Mouse (Mus musculus) megakaryocyte, adult 5-6 weeks (primary cell): ENCODE data around the gene Serpina1f. TPM values are rescaled to one million over a fixed set of nuclear protein-coding genes. Genes with fewer than 3 reads are reported as not detected.
"Not testable (repeated sequence)": the region's sequence is repeated elsewhere in the genome, so short reads cannot be mapped to it uniquely, and the experiment has no call there.

Experiments used
- ATAC-seq: 2 replicates; pipeline ENCODE4 v1.8.0; 2016; ENCODE audit warnings: mild to moderate bottlenecking, inconsistent platforms; ENCODE audit not compliant: poor library complexity, severe bottlenecking
- total RNA-seq, 2 experiments: library from RNA; stranded (forward) in 1 of 2; stranded (reverse) in 1 of 2; fragments of 153-499, 151-499 nt in 1 of 2; fragments of 221-1000, 200-1000 nt in 1 of 2; gene quantifications; 2 replicates each; pipeline versions ENCODE4 v1.2.3 to v1.2.4; 2015 to 2017

Serpina1f gene
- total RNA-seq, 2 experiments from 2014 or later: not detected

DNA sequence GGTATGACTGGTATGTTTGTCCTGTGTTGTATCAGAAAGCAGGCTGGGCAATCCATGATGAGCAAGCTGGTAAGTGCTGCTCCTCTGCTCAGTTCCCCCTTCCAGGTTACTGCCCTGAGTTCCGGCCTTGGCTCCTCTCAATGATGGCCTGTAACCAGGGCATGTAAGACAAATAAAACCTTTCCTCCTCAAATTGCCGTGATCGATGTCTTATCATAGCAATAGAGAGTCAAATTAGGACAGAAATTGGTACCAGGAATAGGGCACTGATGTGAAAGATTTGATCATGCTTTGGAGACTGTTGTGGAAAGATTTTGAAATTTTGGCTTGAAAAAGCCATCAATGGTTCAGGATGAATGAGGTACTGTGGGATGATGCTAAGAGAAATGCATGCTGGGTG, 30.0 kb downstream of the Serpina1f start:
- no peak for ATAC-seq

DNA sequence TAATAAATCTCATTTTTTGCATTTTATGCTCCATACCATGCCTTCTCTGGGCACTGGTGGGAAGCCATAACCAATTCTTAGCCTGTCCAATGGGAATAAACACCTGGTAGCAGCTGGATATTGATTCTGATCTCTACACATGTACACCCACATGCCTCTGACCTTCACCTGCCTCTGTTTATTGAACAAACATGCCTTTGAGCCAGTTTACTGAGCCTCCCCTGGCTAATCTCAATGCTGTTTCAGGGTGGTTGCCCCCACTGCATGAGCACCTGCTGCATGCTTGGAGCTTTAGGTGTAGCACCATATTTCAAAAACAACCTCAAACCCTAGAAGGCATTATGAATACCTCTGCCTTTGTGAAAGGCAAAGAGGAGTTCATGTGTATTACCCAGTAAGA, 33.3 kb downstream of the Serpina1f start:
- not testable (repeated sequence) for ATAC-seq

DNA sequence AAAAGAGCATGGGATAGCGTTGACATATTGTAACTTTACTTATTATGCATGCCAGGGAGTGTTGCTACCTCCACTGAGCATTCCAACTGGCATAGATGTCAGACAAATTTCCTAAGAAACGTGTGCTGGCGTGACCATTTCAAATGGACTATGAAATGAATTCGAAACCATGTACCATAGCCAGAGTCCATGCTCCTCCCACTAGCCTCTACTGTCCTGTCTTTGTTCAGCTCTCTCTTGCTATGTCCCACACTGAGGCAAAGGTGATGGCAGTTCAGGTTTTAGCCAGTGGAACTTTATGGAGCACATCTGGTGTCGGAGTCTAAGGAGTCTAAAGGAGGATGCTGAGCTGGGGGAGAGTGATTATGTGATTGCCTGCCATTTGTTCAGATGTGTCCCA, 35.3 kb downstream of the Serpina1f start:
- no peak for ATAC-seq

DNA sequence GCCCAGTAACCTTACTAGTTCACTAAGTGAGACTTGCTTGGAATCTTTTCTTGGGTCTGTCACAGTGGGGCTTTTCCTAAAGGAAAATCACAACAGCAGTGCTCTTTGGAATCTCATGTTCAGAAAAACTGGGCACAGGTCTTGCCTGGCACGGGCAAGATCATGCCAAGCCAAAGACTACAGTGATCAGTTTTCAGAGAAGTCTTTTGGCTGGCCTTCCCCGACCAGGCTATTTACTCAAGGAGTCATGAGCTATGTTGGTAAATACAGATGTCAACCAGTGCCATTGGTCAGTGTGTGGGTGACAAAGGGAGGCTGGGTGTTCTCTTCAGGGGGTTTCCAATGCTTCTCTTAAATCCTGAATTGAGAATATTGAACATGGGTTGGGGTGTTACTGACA, 36.2 kb downstream of the Serpina1f start:
- ATAC-seq: no peak

DNA sequence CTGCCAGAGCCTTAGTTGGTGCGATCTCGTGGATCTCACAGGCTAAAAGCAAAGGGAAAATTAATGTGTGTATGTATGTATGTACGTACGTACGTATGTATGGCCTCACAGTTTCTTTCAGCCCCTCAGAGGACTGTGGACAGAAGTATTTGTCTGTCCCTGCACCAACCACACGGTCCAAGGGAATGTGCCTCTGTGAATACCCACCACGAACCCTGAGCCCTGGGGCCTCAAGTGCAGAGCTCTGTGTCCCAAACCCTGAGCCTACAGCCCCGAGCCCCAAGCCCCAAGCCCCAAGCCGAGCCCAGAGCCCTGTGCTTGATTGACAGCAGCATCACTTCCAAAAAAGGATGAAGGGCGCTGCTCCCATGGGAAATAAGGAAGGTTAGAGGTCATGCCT, 37.3 kb downstream of the Serpina1f start:
- no peak for ATAC-seq

GRCm38 (mm10) chr12:103656848-103657626, 38.3 kb downstream of the Serpina1f start, which contains the start of gene Serpina6:
Gene Serpina6 (minus strand): TSS chr12:103657212.
- ATAC-seq: no peak

- ATAC-seq: no peak
These were observed 39.9 kb downstream of the Serpina1f start for GRCm38 (mm10) chr12:103655123-103656044.

GRCm38 (mm10) chr12:103653836-103654235, 41.5 kb downstream of the Serpina1f start:
- no peak for ATAC-seq

DNA sequence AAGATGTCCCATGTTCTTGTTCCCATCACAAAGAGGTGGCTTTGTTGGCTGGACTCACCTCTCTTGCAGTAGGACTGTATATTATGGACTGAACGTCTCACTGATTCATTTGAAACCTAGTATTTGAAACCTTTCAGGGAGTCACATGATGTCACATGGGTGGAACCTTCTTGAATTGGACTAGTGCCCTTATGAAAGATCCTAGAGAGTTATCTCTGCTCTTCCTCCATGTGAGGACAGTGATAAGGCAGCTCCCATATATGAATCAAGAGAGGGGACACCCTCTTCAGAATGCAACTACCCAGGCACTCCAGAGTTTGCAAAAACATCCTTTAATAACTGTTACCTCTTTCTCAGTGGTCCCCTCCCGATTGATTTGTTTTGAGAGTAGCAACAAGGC, 49.0 kb downstream of the Serpina1f start:
- ATAC-seq: no peak

DNA sequence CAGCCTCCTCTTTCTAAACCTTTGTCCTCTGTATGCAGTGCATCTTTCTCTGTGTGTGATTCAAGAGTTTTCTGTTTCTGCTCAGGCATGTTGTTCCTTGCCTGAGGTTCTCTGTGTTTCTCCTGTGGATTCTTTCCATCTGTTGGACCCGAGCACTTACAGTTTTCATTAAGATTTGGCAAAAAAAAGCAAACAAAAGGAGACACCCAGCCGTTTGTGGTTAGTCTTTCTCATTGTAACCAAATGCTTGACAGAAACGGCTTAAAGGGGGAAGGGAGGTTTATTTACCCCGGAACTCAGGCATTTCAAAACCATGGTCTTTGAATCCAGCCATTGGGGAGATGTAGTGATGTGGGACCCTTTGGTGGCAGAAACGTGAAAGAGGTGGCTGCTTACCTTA, 50.7 kb downstream of the Serpina1f start:
- ATAC-seq: no peak

DNA sequence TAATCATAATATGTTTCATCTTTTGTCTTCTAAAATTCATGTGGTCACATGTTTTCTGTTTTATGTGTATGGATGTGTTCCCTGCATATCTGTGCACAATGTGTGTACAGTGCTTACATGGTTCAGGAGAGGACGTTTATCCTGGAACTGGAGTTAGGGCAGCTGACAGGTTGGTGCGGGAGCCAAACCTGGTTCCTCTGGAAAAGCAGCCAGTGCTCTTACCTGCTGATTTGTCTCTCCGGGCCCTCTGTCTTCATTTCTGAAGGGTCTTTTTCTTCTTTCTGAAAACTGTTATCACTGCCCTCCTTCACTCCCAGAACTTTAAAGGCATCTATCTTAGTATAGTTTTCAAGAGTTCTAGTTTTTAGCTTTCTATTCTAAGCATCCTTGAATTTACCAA, 51.5 kb downstream of the Serpina1f start:
- ATAC-seq: no peak

DNA sequence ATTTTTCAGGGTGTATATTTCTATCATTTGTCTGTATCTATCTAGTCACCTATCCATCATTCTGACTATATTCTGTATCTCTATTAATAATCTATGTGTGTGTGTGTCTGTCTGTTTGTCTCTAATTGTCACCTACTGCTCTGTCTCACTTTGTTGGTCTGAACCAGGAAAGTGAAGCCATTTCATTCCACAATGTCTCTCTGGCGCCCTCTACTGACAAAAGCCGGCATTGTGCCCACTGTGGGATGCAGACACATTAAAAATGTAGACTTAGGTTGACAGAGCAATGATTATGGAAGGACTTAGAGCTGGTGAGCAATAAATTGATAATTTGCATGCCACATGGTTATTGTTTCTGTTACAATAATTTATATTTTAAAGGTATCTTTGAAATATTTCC, 52.0 kb downstream of the Serpina1f start:
- ATAC-seq: peak; percentile 62

Other genes starting within 250 kb of the Serpina1f start
- gene Ifi27l2b, start 238.3 kb downstream of the Serpina1f start, total RNA-seq (2015): not detected in 2 replicates
- gene Ifi27l2b, start 238.3 kb downstream of the Serpina1f start, total RNA-seq (2017): not detected in 2 replicates
- not detected in 2 replicates for gene Ppp4r4, start 163.2 kb downstream of the Serpina1f start, total RNA-seq (2015)
- not detected in 2 replicates for gene Ppp4r4, start 163.2 kb downstream of the Serpina1f start, total RNA-seq (2017)
- not detected in 2 replicates for gene Serpina10, start 64.1 kb downstream of the Serpina1f start, total RNA-seq (2015)
- 0.08 TPM in 1 of 2 replicates, not detected in the other for gene Serpina10, start 64.1 kb downstream of the Serpina1f start, total RNA-seq (2017)
- gene Serpina6, start 38.3 kb downstream of the Serpina1f start, total RNA-seq (2015): not detected in 2 replicates
- gene Serpina6, start 38.3 kb downstream of the Serpina1f start, total RNA-seq (2017): not detected in 2 replicates
- not detected in 2 replicates for gene Serpina16, start 19.4 kb downstream of the Serpina1f start, total RNA-seq (2015)
- gene Serpina16, start 19.4 kb downstream of the Serpina1f start, total RNA-seq (2017): not detected in 2 replicates
- not detected in 2 replicates for gene Serpina1d, start 78.1 kb upstream of the Serpina1f start, total RNA-seq (2015)
- not detected in 2 replicates for gene Serpina1d, start 78.1 kb upstream of the Serpina1f start, total RNA-seq (2017)
- not detected in 2 replicates for gene Serpina1b, start 134.8 kb upstream of the Serpina1f start, total RNA-seq (2015)
- not detected in 2 replicates for gene Serpina1b, start 134.8 kb upstream of the Serpina1f start, total RNA-seq (2017)
- gene Serpina1a, start 168.0 kb upstream of the Serpina1f start, total RNA-seq (2015): not detected in 2 replicates
- not detected in 2 replicates for gene Serpina1a, start 168.0 kb upstream of the Serpina1f start, total RNA-seq (2017)
- gene Serpina1c, start 209.4 kb upstream of the Serpina1f start, total RNA-seq (2015): not detected in 2 replicates
- not detected in 2 replicates for gene Serpina1c, start 209.4 kb upstream of the Serpina1f start, total RNA-seq (2017)